Mouse (Mus musculus) testis, adult 2 months (tissue): ENCODE measurements around the gene Mylip.

Experiments
- CTCF ChIP-seq: fragments of 200-500 bp; IDR thresholded peaks from 2 replicates; pipeline ENCODE4 v1.5.1; 2012; ENCODE audit warnings: low read depth, mild to moderate bottlenecking, inconsistent platforms, low read length, moderate library complexity; ENCODE audit not compliant: control insufficient read depth, insufficient read depth, insufficient replicate concordance
- POLR2A ChIP-seq: fragments of 200-500 bp; IDR thresholded peaks from 2 replicates; pipeline ENCODE4 v1.6.1; 2012; ENCODE audit warnings: low read depth, mild to moderate bottlenecking, inconsistent platforms, low read length, moderate library complexity; ENCODE audit not compliant: control insufficient read depth

GRCm38 (mm10) chr13:45423905-45424304, 34.4 kb downstream of the Mylip start:
- TF ChIP-seq CTCF (no peak), POLR2A (no peak)
